Mouse (Mus musculus): ENCODE results near the gene Syngr3. TPM values are rescaled to one million over a fixed set of nuclear protein-coding genes. Genes with fewer than 3 reads are reported as not detected.
A peak's percentile ranks its signal among the peaks of the same experiment; 100 is the strongest.
"Not testable (repeated sequence)": the region's sequence is repeated elsewhere in the genome, so short reads cannot be mapped to it uniquely, and the experiment has no call there.

The Syngr3 gene
- total RNA-seq, 2 experiments from 2014 or later = 0.17 TPM; not detected in 1

GRCm38 (mm10) chr17:24719494-24720222 is 29.9 kb upstream of the Syngr3 start:
- peak; percentile 97 to 99 for DNase-seq

- DNase-seq = not testable (repeated sequence)
These were observed 29.2 kb upstream of the Syngr3 start for GRCm38 (mm10) chr17:24718938-24719337.

GRCm38 (mm10) chr17:24717943-24718342 is 28.2 kb upstream of the Syngr3 start, which contains the start of the genes Rnf151 and Rps2:
Gene Rnf151, minus strand, starts transcription at chr17:24718063.
Gene Rps2, plus strand, starts transcription at chr17:24718116.
- no peak for DNase-seq

- DNase-seq = no peak
These were observed 26.5 kb upstream of the Syngr3 start for GRCm38 (mm10) chr17:24716166-24716682.

- DNase-seq = no peak
These were observed 25.8 kb upstream of the Syngr3 start for GRCm38 (mm10) chr17:24715556-24715955.

GRCm38 (mm10) chr17:24708646-24709045 is 18.9 kb upstream of the Syngr3 start:
- DNase-seq = no peak

GRCm38 (mm10) chr17:24707801-24708425 is 18.2 kb upstream of the Syngr3 start:
- no peak for DNase-seq

GRCm38 (mm10) chr17:24706982-24707800 is 17.4 kb upstream of the Syngr3 start, which contains the start of gene Tbl3:
Gene Tbl3, minus strand, starts transcription at chr17:24707660.
- DNase-seq = peak; percentile 94 to 97

GRCm38 (mm10) chr17:24705821-24706220 is 16.1 kb upstream of the Syngr3 start:
- no peak for DNase-seq

GRCm38 (mm10) chr17:24701251-24701650 is 11.5 kb upstream of the Syngr3 start:
- DNase-seq = no peak

GRCm38 (mm10) chr17:24699473-24699872 is 9.7 kb upstream of the Syngr3 start:
- no peak for DNase-seq

- DNase-seq = no peak
These were observed 9.0 kb upstream of the Syngr3 start for GRCm38 (mm10) chr17:24698715-24699114.

- DNase-seq = no peak
These were observed 8.2 kb upstream of the Syngr3 start for GRCm38 (mm10) chr17:24697985-24698384.

GRCm38 (mm10) chr17:24696011-24696697 is 6.4 kb upstream of the Syngr3 start, which contains the start of the genes Gfer and Noxo1:
Gene Gfer, minus strand, starts transcription at chr17:24696156.
Gene Noxo1, plus strand, starts transcription at chr17:24696234.
- DNase-seq = peak; percentile 87 to 93

- no peak for DNase-seq
These were observed 5.7 kb upstream of the Syngr3 start for GRCm38 (mm10) chr17:24695326-24696010.

- peak in 1 of 2 experiments; percentile 28 for DNase-seq
These were observed 2.6 kb upstream of the Syngr3 start for GRCm38 (mm10) chr17:24692385-24692784.

- no peak for DNase-seq
These were observed 2.2 kb downstream of the Syngr3 start for GRCm38 (mm10) chr17:24687599-24687998.

- DNase-seq = peak; percentile 63 to 64
These were observed 2.6 kb downstream of the Syngr3 start for GRCm38 (mm10) chr17:24687146-24687595.

GRCm38 (mm10) chr17:24686514-24686913 is 3.2 kb downstream of the Syngr3 start:
- peak in 1 of 2 experiments; percentile 28 for DNase-seq

- no peak for DNase-seq
These were observed 12.2 kb downstream of the Syngr3 start for GRCm38 (mm10) chr17:24677500-24678080.

Data from heart, adult 18-20 months (tissue).